Mouse (Mus musculus): ENCODE measurements around the gene Prtn3.

- TF ChIP-seq CTCF (IDR thresholded peaks at IDR 0.05; ENCODE audit: low read depth, low read length) (no peak), POLR2A (IDR thresholded peaks at IDR 0.05; ENCODE audit: borderline replicate concordance, low read depth, low read length) (no peak)
Measured at GRCm38 (mm10) chr10:79916081-79916480, 41.8 kb downstream of the Prtn3 start.
